Mouse (Mus musculus) gastrocnemius, postnatal 14 days (tissue): Measurements from ENCODE around the gene Mrpl52. TPM values are rescaled to one million over a fixed set of nuclear protein-coding genes. Genes with fewer than 3 reads are reported as not detected.

ENCODE experiments used
- DNase-seq: peaks from one replicate; pipeline ENCODE4 v3.0.0; 2021; ENCODE audit warnings: mixed read lengths
- intact Hi-C: fragments of 180-260 bp; cut with DNase I; formaldehyde crosslinking; loops from one replicate; pipeline ENCODE4 v1.15.1; 2025; ENCODE audit warnings: low total_unique reads
- total RNA-seq, 2 experiments: library from RNA; stranded (reverse); gene quantifications; 2 replicates each; pipeline ENCODE4 v1.2.3; 2021

Mrpl52 gene
- total RNA-seq, 2 experiments from 2014 or later, result 107 to 116 TPM

- intact Hi-C loops, result no loop called here
- no peak for DNase-seq
Observed at GRCm38 (mm10) chr14:54430406-54431145, 3.9 kb downstream of the Mrpl52 start.

GRCm38 (mm10) chr14:54431334-54432077 lies 4.8 kb downstream of the Mrpl52 start, which contains the start of gene Mmp14:
Mmp14 (plus strand) TSS chr14:54431612.
- peak; percentile 82 for DNase-seq
- intact Hi-C loops, result no loop called here

GRCm38 (mm10) chr14:54432078-54432836 lies 5.5 kb downstream of the Mrpl52 start:
- DNase-seq, result peak; percentile 44
- intact Hi-C loops, result no loop called here

- peak; percentile 43 for DNase-seq
- intact Hi-C loops, result no loop called here
Observed at GRCm38 (mm10) chr14:54432837-54433830, 6.4 kb downstream of the Mrpl52 start.

GRCm38 (mm10) chr14:54433941-54434531 lies 7.3 kb downstream of the Mrpl52 start:
- intact Hi-C loops, result no loop called here
- DNase-seq, result no peak

DNA sequence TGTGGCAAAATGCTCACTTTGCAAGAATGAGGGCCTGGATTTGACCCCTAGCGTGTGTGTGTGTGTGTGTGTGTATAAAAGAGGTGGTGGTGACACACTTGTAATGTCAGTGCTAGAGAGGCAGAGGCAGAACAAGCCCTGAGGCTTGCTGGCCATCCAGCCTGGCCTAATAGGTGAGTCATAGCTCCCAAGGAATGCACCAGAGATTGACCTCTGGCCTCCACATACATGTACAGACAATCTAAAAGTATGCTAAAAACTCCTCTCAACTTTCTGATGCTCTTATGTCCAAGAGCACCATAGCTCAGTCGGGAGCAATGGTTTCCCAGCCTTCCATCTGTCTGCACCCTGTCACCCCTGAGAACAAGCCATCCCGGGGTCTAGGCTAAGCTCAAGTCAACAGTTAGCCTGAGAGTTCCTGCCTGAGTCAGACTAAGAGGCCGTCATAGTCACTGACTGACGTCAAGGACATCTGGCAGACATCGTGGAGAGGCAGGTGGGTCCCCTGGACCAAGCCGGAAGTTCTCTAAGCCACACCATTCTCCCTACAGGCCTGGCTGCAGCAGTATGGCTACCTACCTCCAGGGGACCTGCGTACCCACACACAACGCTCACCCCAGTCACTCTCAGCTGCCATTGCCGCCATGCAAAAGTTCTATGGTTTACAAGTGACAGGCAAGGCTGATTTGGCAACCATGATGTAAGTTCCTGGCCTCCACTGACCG lies 8.6 kb downstream of the Mrpl52 start:
- intact Hi-C loops, result no loop called here

GRCm38 (mm10) chr14:54439155-54439554 lies 12.4 kb downstream of the Mrpl52 start:
- intact Hi-C loops, result no loop called here
- DNase-seq, result no peak

More for the DNA sequence above, 8.6 kb downstream of the Mrpl52 start:
- no peak for DNase-seq

DNA sequence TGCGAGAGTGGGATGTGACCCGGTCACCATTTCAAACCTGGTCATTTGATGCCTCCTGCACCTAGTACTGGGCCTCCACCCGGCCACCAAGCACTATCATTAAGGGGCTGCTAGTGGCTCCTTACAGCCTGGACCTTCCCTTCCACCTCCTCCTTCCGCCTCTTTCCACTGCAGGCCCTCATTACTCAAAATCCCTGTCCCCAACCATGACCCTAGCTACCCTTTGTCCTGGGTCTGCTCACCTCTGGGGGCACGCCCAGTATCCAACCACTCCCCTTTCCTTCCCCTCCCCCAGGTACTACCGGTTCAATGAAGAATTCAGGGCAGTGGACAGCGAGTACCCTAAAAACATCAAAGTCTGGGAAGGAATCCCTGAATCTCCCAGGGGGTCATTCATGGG lies 12.9 kb downstream of the Mrpl52 start:
- intact Hi-C loops, result no loop called here
- DNase-seq, result no peak

GRCm38 (mm10) chr14:54440538-54440937 lies 13.8 kb downstream of the Mrpl52 start:
- intact Hi-C loops, result no loop called here
- DNase-seq, result no peak

GRCm38 (mm10) chr14:54441365-54441764 lies 14.7 kb downstream of the Mrpl52 start:
- intact Hi-C loops, result no loop called here
- DNase-seq, result no peak

DNA sequence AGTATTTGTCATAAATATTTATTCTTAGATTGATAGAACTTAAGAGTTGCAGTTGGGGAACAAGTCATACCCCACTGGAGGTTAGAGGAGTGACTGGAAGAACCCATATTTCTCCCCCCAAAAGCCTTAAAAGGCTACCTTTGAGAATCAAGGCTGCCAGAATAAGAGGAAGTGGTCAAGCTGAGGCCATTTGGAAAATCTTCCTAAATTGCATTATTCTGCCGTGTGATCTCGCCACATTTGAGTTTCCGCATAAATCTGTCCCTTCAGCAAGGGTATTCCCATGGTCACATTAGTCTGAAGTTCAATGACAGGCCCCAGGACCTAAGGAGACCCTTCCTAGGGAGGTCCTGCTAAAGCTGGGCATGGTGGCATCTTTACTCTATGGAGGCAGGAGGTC lies 15.8 kb downstream of the Mrpl52 start:
- intact Hi-C loops, result no loop called here
- DNase-seq, result no peak

GRCm38 (mm10) chr14:54443196-54443595 lies 16.5 kb downstream of the Mrpl52 start:
- DNase-seq, result peak; percentile 86

GRCm38 (mm10) chr14:54443712-54444618 lies 17.3 kb downstream of the Mrpl52 start:
- intact Hi-C loops, result no loop called here
- peak; percentile 71 for DNase-seq

More at GRCm38 (mm10) chr14:54443196-54443595, 16.5 kb downstream of the Mrpl52 start:
- intact Hi-C loops, result no loop called here

- intact Hi-C loops, result loop anchor here (5.0 kb wide), 1 partner anchor 218 kb away; no protein-coding TSS in a partner anchor
- peak; percentile 80 for DNase-seq
Observed at GRCm38 (mm10) chr14:54445476-54445875, 18.8 kb downstream of the Mrpl52 start.

DNA sequence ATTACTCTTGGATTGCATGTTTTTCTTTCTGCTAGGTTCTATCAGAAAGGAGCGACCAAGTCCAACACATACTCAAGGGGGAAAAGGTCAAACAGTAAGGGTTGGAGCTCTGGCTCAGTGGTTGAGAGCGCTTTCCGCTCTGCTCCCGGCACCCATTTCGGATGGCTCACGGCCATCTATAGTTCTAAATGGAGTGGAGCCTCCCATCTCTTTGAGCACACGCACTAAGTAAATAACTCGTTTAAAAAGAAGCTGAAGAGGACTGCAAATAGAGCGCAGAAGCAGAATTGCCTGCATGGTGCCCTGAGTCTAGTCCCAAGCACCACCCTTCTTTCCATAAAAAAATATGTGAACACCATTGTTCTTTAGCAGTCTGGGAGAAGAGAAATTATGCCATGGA lies 26.9 kb downstream of the Mrpl52 start:
- DNase-seq, result no peak
- intact Hi-C loops, result no loop called here

GRCm38 (mm10) chr14:54454669-54455528 lies 28.2 kb downstream of the Mrpl52 start:
- intact Hi-C loops, result no loop called here
- no peak for DNase-seq
